Mouse (Mus musculus): Measurements from ENCODE around the gene Nol9. TPM values are rescaled to one million over a fixed set of nuclear protein-coding genes. Genes with fewer than 3 reads are reported as not detected.

The Nol9 gene
- total RNA-seq (2021), result 10 to 100 TPM; 16.4 to 19.2 TPM
- long read RNA-seq, experiment 1, transcript Nol9-201 (12 exons, 3,722 nt), result major isoform, 19 of 29 reads
- long read RNA-seq, experiment 1, partial matches to known transcripts, result 0 of 29 reads
- long read RNA-seq, experiment 1, other reads (novel, unspliced or antisense), result 7 of 29 reads
- long read RNA-seq, experiment 2, transcript Nol9-201 (12 exons, 3,722 nt), result major isoform, 10 of 18 reads
- long read RNA-seq, experiment 2, partial matches to known transcripts, result 2 of 18 reads
- long read RNA-seq, experiment 2, other reads (novel, unspliced or antisense), result 3 of 18 reads

DNA sequence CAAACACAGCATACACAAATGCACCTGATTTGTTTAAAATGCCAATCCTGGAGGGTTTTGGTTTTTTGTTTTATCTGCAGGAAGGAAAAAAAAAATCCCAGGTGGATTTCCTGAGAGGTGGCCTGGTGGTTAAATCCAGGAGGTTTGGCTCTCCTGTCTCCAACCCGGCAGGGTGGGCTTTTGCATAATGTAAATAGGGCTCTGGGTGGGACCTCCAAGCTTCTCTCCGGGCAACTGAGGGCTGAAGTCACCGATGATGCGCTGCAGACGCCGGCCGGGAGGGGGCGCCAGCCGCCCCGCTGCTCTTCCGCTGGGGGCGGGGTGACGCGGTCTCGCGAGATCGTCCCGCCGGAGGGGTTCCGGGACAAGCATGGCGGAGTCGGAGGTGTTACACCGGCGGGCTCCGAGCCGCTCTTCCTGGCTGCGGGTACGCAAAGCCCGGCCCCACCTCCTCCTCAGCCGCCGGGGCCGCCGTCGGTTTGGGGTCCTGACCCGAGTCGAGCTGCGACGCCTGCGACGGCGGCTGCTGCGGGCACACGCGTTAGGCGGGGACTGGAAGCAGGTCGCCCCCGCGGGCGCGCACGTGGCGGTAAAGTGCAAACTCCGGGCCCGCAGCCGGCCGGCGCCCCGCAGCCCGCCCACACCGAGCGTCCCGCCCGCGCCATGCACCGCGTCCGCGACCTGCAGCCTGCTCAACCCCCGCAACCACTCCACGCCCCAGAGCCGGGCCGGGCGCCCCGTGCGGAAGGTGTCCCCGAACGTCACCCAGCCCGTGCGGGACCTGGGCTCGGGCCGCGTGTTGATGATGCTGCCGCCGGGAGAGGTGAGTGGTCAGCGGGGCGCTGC is at the start of gene Nol9:
TSS of gene Nol9 (plus strand) at position 337 of the 846 bp plus-strand sequence.
- DNase-seq (ENCODE audit: low spot score in 2 of 2), result peak; percentile 91 to 94

DNA sequence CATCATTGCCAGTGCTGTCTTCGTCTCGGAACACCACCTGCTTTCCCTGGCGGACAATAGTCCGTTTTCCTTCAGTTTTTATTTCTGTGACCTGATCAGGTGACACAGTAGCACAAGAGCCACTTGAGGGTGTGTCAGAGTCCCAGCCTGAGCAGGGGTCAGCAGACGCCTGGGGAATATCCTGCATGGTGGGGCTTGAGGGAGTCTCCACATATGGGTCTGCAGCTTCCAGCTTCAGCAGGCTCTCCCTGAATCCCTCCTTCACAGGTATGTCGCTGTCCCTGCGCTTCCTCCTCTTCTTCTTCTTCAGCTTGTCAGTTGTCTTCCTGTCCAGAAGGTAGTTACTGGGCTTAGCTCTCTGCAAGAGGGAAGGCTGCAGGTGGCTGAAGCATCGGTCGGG is 47.0 kb upstream of the Nol9 start:
- no peak for DNase-seq (ENCODE audit: low spot score in 2 of 2)

DNA sequence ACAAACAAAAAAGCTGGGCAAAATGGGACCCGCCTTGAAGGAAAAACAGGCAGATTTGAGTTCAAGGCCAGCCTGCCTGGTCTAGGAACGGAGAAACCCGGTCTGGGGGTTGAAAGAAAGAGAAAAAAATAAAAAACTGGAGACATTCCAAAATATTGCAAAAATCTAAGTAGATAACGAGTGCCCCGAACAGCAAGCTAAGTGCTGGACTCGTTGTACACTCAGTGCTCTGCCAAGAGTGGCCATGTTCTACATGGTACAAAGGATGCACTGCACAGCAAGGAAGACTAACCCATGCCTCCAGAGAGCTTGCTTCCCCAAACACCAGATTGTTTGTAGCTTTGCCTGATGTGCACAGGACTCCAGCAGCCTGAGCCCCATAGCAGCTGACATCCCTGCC is 46.1 kb upstream of the Nol9 start:
- no peak for DNase-seq (ENCODE audit: low spot score in 2 of 2)

DNA sequence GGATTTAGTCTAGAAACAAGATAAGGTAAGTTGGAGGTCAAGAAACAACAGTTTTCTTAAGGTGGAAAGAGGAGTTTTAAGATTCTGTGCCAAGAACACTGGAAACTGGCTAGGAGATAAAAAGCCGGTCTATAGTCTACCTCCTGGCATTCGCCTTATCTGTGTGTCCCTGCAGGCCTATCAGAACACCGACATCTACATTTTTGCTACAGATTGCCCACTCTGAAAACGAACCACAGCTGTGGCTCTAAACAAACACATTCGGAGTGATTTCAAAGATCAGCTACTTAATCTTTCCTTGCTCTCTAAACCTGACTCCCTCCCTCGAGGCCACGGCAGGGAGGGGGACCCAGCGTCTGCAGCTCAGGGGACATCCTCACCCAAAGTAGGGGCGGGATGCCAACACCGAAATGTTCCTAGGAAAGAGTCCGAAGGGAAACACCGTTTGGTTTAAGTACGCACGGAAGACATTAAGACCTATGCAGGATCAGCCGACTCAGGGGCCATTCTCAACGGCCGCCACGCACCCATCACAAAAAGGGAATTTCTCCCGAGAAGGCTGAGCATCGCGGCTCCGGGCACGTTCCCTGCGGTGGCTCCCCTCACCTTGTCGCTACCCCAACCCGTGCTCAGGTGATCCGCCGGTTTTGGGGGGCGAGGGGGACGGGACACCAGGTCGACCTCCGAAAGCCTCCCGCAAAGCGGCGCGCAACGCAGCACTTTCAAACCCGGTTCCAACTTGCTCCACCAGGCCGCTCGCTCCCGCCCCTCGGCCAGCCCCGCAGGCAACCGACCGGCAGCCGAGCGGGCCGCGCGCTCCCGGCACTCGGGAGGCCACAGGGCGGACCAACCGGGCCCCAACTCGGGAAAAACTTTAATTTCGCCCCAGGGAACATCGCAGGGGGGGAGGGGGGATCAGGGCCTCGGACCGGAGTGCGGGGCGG is 44.6 kb upstream of the Nol9 start:
- DNase-seq (ENCODE audit: low spot score in 2 of 2), result no peak

DNA sequence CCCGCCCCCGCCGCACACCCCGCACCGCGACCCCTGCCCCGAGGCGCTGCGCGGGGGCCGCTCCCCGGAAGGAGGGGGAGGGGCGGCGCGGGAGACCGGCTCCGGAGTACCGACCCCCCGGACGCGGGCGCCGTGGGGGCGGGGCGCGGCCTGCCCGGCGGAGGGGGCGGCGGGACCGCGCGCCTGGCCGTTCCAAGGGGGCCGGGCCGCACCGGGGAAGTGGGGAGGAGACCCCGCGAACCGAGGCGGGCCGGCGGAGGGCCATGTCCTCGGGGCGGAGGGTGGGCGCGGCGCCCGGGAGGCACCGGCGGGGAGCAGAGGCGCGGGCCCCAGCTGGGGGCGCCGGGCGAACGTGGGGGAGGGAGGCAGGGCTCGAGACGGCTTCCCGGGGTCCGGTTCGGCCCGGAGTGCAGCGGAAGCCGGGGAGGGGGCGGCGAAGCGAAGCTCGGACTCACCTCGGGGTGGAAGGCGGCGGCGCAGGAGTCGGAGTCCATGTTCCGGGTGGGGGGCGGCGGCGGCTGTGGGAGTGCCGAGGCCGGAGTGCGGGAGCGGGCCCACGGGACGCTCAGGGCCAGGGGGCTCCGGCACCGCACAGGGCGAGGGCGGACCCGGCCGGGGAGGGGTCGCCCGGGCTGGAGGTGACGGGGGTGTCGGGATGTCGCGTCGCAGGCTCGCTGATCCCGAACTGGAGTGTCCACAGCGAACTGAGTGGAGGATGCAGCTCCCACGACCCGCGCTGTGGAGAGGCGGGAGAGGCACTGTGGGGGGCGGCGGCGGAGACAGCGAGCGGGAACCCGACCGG is 43.5 kb upstream of the Nol9 start:
- DNase-seq (ENCODE audit: low spot score in 2 of 2), result no peak

- DNase-seq (ENCODE audit: low spot score in 2 of 2), result peak; percentile 99
These were observed 42.8 kb upstream of the Nol9 start, which contains the start of gene Phf13 for GRCm38 (mm10) chr4:151996173-151996950. TSS of gene Phf13 (minus strand) at chr4:151996258.

DNA sequence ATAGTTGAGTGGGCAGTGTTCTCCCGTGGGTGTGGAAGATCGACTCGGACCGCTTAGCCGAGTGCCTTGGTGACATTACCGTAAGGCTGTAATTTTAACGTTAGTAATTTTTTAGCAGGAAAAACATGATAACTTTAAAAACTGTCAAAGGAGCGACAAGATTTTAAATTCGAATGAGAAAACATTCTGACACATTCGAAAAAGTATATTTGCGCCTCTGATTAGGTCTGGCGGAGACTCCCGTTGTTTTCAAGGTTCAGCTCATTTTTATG is 42.2 kb upstream of the Nol9 start:
- no peak for DNase-seq (ENCODE audit: low spot score in 2 of 2)

GRCm38 (mm10) chr4:151997701-151998100 is 41.4 kb upstream of the Nol9 start:
- no peak for DNase-seq (ENCODE audit: low spot score in 2 of 2)

- DNase-seq (ENCODE audit: low spot score in 2 of 2), result no peak
These were observed 39.6 kb upstream of the Nol9 start for GRCm38 (mm10) chr4:151999481-151999880.

- no peak for DNase-seq (ENCODE audit: low spot score in 2 of 2)
These were observed 38.2 kb upstream of the Nol9 start for GRCm38 (mm10) chr4:152000906-152001305.

DNA sequence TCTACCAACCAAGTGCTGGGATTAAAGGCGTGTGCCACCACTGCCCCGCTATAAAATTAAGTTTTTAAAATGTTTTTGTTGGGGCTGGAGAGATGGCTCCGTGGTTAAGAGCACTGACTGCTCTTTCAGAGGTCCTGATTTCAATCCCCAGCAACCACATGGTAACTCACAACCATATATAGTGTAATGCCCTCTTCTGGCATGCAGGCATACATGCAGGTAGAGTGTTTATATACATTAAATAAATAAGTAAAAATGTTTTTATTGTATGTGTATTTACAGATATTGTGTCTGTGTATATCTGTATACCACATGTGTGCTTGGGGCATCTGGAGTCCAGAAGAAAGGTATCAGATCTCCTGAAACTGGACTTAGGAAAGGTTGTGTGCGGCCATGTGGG is 37.8 kb upstream of the Nol9 start:
- DNase-seq (ENCODE audit: low spot score in 2 of 2), result no peak

- no peak for DNase-seq (ENCODE audit: low spot score in 2 of 2)
These were observed 37.1 kb upstream of the Nol9 start for GRCm38 (mm10) chr4:152002063-152002462.

GRCm38 (mm10) chr4:152006137-152006536 is 33.0 kb upstream of the Nol9 start:
- no peak for DNase-seq (ENCODE audit: low spot score in 2 of 2)

DNA sequence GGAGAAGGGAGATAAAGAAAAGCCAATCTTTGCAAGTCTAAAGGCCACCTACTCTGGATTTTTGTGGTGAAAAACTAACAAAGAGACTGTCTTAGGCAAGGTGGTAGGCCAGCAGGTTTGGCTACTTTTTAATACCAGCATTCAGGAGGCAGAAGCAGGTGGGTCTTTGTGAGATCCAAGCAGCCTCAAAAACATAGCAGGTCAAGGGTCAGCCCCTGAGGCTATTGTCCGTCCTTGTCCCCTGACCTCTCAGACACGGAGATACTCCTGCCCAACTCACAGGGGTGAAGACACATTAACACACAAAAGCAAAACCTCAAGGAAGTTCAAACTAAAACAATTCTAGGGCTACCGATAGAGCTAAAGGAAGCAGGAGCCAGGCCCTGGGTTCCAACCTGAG is 32.3 kb upstream of the Nol9 start:
- no peak for DNase-seq (ENCODE audit: low spot score in 2 of 2)

DNA sequence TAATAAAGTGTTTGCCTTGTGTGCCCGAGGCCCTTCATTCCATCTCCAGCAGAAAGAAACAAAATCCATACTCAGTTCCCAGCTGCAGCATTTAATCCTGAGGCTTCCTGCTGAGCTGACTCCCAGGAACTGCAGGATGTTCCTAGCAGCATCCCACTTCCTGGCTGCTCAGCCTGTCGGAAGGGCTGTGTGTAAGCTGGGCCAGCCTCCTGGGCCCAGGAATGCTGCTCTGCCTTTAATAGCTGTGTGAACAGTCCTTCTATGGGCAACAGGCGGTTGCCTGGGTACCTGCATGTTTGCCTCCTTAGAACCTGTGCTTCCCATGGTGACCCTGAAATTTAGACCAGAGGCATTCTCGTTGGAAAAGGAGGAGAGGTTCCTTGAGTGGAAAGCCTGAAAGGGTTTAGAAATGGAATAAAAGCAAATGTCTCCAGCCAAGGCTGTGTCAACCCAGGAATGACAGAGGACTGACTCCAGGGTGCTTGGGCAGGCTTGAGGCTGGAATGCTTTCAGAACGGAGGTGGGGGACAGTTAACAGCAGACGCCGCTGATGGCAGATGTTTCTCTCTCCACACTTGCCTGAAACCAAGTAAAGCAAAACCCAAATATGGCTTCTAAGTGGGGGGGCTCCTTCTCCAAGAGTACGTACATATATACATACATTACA is 31.5 kb upstream of the Nol9 start:
- DNase-seq (ENCODE audit: low spot score in 2 of 2), result no peak

DNA sequence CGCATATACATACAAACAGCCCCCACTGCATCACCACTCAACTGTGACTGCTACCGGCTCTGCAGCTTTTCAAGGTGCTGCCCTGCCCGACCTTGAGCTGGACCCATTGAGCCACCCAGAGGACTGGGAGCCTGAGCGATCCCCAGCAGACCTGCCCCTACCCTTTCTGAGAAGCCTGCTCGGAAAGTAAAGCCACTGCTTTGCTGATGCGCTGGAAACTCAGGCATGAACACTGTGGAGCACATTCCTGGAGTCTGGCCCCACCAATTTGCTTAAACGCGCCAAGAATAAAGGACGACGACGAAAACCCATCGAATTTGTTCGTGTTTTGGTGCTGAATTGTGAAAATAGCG is 31.0 kb upstream of the Nol9 start:
- DNase-seq (ENCODE audit: low spot score in 2 of 2), result no peak

DNA sequence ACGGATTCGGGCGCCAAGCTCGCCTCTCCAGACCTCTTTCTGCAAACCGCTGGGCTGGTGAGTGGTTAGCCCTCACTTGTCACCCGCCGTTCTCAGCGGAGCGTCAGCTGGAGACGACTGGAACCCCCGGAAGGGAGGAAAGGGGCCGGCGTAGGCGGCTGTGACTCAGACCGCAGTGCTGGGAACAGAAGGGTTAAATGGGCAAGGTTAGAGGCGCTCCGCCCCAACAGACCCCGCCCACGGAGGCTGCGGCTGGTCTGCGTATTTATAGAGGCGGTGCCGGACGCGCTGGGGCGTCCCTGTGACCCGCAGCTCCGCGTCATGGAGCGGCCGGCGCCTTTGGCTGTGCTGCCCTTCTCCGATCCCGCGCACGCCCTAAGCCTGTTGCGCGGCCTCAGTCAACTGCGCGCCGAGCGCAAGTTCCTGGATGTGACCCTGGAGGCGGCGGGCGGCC is 30.5 kb upstream of the Nol9 start, which contains the start of gene Klhl21:
TSS of gene Klhl21 (plus strand) at position 182 of the 454 bp plus-strand sequence.
- peak; percentile 90 to 94 for DNase-seq (ENCODE audit: low spot score in 2 of 2)

DNA sequence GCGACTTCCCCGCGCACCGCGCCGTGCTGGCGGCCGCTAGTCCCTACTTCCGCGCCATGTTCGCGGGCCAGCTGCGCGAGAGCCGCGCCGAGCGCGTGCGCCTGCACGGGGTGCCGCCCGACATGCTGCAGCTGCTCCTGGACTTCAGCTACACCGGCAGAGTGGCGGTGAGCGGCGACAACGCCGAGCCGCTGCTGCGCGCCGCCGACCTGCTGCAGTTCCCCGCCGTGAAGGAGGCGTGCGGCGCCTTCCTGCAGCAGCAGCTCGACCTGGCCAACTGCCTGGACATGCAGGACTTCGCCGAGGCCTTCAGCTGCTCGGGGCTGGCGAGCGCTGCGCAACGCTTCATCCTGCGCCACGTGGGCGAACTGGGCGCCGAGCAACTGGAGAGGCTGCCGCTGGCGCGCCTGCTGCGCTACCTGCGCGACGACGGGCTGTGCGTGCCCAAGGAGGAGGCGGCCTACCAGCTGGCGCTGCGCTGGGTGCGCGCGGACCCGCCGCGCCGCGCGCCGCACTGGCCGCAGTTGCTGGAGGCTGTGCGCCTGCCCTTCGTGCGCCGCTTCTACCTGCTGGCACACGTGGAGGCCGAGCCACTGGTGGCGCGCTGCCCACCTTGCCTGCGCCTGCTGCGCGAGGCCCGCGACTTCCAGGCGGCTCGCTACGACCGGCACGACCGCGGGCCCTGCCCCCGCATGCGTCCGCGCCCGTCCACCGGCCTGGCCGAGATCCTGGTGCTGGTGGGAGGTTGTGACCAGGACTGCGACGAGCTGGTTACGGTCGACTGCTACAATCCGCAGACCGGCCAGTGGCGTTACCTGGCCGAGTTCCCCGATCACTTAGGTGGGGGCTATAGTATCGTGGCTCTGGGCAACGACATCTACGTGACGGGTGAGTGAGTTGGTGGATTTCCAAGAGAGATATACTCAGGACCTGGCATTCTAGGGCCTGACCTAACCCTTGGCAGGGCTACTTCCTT is 29.8 kb upstream of the Nol9 start:
- DNase-seq (ENCODE audit: low spot score in 2 of 2), result peak; percentile 69 to 88

Measured in left cerebral cortex, adult 18-20 months (tissue).